Mouse (Mus musculus): ENCODE measurements at regions not wholly inside any gene's neighbourhood (a gene's known extent, or its start where the extent isn't known, plus 50 kb on each side); places are given as distances from the start of the nearest gene placed in this dataset.

GRCm38 (mm10) chr10:20780946-20781345 is 56.1 kb upstream of the Pde7b start:
- no peak for DNase-seq (ENCODE audit: low spot score in 2 of 2)

- DNase-seq (ENCODE audit: low spot score in 2 of 2), result no peak
Observed at GRCm38 (mm10) chr10:20776640-20777413, 51.9 kb upstream of the Pde7b start.

GRCm38 (mm10) chr10:20775731-20776429 is 51.0 kb upstream of the Pde7b start:
- DNase-seq (ENCODE audit: low spot score in 2 of 2), result no peak
